Mouse (Mus musculus): ENCODE results near the gene Dcp1a. TPM values are rescaled to one million over a fixed set of nuclear protein-coding genes. Genes with fewer than 3 reads are reported as not detected.

The Dcp1a gene
- total RNA-seq (2014; fragmentation: Nextera tagmentation), result 27.1 and 38.2 TPM in 2 replicates
- 19.2 and 35.0 TPM in 2 replicates for total RNA-seq (2017)

DNA sequence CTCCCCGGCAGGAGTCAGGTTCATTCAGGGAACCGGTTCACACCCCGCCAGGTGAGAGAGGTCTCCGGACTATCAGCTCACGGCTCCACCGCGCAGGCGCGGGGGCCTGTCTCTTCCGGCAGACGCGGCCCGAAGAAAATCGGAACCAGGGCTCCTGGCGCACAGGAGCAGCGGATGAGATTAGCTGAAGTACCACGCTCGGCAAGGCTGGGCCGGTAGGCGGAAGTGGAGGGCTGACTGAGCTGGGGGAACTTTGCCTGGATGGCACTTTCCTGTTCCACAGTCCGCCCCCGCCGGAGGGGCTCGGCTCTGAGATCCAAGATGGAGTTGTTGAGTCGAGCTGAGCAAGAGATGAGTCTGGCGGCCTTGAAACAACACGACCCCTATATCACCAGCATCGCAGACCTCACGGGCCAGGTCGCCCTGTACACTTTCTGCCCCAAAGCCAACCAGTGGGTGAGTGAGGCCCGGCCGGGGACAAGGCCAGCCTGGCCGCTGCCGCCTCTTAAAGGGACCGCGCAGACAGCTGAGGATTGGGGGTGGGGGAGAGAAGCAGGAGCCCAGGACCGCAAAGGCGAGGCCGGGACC lies at the start of gene Dcp1a:
Gene Dcp1a (plus strand): TSS at position 175 of the 588 bp plus-strand sequence.
- peak; percentile 100 for ATAC-seq (replicated peaks; ENCODE audit: poor library complexity, severe bottlenecking)

DNA sequence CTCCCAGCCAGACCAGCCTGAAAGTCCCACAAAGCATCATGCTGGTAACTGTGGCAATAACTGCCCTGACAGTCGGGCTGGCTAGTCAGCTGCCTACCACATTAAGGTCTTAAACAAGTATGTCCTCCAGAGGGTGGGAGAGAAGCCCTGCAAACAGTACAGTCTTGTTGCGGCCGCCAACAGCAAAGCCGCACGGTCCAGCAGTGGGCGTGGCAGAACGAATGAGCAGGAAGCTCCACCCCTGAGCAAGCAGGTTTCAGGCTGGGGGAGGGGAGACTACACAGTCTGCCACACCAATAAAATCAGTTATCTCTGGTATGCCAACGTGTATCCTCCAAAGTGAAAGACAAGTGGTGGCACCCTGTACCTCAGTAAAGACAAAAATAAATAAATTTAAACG lies 49.7 kb upstream of the Dcp1a start:
- peak; percentile 50; the same call in 1 of the 2 replicates for ATAC-seq (replicated peaks; ENCODE audit: poor library complexity, severe bottlenecking)

DNA sequence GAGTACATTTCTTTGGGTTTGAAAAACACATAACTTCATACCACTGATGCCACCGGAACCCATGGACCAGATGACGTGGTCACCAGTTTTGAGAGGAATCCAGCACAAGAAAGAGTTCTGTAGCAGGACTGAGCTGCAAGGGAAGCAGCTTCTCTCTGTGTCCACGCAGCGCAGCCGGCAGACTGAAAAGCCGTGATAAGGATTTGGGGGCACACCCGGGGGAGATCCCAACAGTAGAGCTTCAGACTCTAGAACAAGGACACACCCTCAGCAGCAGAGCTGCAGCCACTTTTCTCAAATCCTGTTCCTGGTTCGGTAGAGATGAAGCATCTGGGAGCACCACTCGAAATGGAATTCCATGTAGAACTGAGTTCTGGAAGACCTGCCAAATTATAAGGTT lies 49.3 kb upstream of the Dcp1a start:
- ATAC-seq (replicated peaks; ENCODE audit: poor library complexity, severe bottlenecking), result no peak

DNA sequence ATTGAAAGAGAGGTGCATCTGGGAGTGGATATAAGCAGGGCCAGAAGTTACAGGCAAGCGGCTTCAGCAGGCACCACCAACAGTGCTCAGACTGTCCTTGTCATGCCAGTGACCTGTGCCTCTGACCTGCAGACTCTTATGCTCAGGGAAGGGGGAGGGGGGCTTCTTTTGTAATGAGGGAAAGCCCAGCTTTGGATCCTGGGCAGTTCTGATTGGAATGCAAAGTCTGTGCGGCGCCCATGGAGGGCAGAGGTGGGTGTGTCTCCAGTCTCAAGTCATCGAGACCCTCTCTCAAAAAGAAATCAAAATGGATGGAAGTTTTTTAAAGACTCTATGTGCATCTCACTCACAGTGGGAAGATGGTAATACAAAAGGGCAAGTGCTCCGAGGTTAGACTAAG lies 48.9 kb upstream of the Dcp1a start:
- ATAC-seq (replicated peaks; ENCODE audit: poor library complexity, severe bottlenecking), result no peak

DNA sequence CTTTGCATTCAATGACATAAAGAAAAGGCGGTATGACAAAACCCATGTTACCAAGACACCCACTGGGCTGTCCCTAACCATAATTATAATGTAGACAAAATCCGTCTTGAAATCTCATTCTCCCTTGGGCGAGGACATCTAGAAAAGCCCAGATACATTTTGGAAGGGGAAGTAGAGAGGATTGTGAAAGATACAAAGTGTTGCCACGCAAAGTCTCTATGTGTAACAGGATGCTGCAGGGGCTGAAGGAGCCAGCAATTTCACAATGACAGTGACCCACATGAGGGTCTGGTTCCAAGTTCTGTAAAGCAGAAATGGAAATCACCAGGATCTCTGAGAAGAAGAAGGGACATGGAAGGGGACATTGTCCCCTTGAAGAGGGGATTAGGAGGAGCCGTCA lies 44.0 kb upstream of the Dcp1a start:
- peak; percentile 99 for ATAC-seq (replicated peaks; ENCODE audit: poor library complexity, severe bottlenecking)

DNA sequence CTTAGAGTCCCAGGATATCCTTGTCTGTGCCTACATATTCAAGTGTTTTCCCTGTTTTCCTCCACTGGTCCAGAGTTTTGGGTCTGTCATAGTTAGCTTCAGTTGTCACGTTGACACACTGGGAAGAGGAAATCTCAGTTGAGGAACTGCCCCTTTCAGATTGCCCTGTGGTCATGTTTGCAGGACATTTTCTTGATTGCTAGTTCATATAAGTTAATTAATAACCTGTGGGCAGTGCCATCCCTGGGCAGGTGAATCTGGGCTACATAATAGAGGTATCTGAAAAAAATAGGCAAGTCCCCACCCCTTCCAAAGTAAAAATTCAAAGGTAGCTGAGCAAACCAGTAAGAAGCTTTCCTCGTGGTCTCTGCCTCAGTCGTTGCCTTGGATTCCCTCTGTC lies 39.4 kb upstream of the Dcp1a start:
- ATAC-seq (replicated peaks; ENCODE audit: poor library complexity, severe bottlenecking), result no peak

DNA sequence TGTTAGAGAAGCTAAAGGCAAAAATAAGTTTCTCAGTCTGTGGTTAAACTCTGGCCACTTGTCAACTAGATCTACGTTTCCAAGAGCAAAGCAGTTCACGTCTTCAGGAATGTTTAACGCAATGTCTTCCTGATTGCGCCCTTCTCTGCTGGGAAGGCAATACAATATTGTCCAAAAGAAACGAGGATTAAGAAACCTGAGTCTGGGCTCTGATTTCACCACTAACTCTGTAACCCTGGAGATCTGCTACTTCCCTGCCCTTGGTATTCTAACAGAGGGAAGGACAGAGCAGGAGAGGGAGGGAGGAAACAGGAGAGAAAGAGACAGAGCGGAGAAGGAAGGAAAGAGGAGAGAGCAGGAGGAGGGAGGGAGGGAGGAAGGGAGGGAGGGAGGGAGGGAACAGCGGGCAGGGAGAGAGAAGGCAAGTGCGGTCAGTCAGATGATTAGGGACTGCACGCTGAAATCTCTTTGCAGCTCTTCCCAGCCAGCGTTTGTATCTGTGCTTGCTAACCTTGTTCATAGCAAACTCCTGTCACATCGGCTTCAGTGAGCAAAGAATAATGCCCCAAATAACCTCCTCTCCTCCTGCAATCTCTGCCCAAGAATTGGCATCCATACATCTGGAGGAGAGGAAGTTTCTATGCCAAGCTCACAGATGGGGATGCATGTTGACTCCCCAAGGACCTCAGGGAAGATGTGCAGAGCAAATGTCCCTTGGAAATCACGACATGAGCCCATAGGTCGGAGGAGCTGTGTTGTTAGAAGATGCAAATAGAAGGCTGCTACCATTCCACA lies 23.3 kb upstream of the Dcp1a start:
- no peak for ATAC-seq (replicated peaks; ENCODE audit: poor library complexity, severe bottlenecking)

DNA sequence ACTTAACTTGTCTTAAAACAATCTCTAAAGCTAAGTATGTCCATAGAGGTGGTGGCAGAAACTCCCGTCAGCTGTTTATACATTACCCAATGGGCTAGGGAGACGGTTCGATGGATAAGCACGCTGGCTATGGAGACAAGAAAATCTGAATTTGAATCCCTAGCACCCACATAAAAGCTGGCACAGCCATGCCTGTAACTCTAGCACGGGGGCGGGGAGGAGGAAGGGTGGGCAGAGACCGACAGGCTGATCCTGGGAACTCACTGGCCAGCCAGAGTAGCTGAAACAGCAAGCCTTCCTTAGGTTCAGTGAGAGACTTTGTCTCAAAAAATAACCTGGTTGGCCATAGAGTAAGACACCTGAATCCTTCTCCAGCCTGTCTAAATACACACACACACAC lies 21.9 kb upstream of the Dcp1a start:
- ATAC-seq (replicated peaks; ENCODE audit: poor library complexity, severe bottlenecking), result no peak

DNA sequence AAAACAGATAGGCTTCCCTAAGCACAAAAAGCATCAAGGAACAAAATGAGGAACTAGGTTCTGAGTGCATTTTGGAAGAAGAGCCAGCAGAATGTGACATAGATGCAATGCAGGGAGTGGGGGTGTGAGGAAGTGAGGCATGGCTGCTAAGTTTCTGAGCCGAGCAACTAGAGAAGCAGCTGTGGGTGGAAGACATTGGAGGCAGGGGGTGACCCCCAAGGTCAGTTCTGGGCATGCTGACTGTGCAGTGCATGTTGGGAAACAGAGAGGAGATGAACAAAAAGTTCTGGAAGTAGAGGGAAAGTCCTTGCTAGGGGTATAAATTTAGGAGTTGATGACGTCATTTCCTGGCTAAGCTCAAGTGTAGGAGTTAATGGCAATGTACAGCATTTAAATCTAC lies 21.4 kb upstream of the Dcp1a start:
- ATAC-seq (replicated peaks; ENCODE audit: poor library complexity, severe bottlenecking), result peak; percentile 84

DNA sequence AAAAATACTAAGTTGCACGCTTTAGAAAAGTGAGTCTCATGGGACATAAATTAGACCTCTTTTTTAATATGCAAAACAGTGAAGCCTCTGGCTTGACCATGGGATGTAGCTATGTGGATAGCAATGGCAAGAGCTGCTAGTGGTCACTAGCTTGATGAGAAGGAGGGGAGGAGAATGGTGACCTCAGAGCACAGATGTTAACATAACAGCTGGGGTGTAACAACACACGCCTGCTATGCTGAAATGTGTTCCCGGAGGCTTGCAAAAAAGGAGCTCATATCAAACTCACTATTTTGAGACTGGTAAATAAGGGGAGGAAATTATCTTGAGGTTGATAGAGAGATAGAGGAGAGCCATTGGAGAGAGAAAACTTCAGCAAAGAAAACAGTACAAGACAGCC lies 20.5 kb upstream of the Dcp1a start:
- no peak for ATAC-seq (replicated peaks; ENCODE audit: poor library complexity, severe bottlenecking)

DNA sequence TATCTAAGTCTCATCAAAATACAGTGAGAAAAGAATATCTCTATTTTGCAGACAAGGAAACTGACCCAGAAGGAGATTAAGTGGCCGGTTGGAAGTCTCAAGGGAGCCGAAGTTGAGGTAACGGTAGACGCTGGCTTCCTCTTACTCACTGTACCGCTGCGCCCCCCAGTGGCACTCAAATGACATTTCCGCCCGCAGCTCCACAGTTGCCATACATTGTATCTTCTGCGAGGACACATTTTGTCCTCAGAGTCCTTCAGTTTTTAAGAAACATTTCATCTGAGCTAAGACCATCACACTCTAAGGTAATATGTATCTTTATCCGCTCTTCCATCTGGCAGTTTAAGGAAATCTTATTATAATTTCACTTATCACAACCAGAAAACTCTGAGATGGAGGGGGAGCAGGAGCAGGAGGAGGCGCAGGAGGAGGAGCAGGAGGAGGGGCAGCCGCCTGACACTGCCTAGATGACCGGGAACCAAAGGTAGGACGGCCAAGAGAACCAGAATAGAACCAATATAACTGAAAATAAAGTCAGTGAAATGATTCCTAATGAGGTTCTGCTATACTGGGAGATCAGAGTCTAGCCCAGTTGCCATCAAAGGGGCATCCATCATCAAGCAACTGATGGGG lies 19.3 kb upstream of the Dcp1a start:
- peak; percentile 73 for ATAC-seq (replicated peaks; ENCODE audit: poor library complexity, severe bottlenecking)

DNA sequence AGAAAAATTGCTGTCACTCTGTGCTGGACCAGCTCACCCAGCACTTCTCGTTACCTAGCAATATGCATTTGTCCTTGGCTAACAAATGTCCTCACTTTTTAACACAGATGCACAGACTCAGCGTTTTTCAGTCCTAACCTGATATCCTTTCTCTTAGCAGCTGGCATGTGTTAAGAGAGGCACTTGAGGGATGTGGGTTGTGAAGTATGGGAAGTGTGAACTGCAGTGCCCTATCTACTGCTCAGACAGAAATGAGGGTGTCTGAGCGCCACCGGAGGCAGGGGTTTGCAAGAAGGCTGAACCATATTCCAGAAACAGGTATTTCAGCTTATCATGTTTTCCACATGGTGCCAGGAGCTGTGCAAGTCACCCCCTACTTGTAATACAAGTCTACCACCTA lies 16.0 kb upstream of the Dcp1a start:
- ATAC-seq (replicated peaks; ENCODE audit: poor library complexity, severe bottlenecking), result no peak

DNA sequence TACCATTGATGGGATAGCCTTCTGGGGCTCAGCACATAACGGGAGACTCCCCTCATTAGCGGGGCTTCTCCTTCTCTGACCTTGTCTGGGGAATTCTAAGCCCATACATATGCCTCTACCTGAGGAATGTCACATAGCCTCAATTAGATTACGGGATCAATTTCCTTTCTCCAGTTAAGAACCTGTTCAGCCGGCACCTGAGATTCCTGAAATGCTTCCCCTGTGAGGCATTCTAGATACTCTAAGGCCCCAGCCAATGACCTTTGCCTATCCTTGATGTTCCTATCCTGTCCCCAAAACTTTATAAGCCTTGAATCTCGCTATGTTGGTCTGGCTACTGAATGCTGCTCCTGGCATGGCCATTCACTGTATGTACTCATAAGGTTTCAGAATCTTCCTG lies 5.7 kb upstream of the Dcp1a start:
- ATAC-seq (replicated peaks; ENCODE audit: poor library complexity, severe bottlenecking), result no peak

DNA sequence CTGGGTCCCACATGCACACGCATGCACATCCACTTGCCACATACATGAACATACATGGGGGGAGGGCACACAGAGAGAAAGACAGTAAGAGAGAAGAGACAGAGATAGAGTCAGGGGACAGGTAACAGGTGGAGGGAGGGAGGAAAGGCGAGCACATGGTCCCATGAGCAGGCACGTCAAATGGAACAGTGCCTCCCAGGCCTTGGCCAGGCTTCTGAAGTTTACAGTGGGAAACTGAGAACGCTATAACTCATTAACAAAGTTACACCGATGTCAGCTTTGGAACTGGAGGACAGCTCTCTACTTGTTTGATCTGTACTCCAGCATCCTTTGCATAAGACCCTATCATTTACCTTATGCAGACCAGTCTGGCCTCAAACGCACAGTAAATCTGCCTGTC lies 4.9 kb upstream of the Dcp1a start:
- no peak for ATAC-seq (replicated peaks; ENCODE audit: poor library complexity, severe bottlenecking)

DNA sequence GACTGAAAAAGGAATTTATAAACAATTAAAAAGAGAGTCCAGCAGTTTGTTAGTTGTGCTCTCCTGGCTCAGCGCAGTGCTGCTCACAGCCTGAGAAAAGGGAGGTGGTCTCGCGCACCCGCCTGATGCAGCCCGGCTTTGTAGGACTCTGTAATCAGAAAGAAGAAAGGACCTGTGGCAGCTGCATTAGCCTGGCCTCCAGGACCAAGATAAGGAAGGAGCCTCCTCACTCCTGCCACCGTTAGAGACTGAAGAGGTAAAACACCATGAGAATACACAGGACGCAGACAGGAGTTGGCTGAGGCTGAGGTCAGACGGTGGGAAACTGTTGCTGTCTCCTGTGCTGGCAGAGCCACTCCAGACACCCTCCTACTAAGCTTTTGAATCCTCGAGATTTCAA lies 12.0 kb downstream of the Dcp1a start, which contains the start of gene Cacna1d:
Gene Cacna1d (minus strand): TSS at position 114 of the 400 bp plus-strand sequence.
- no peak for ATAC-seq (replicated peaks; ENCODE audit: poor library complexity, severe bottlenecking)

DNA sequence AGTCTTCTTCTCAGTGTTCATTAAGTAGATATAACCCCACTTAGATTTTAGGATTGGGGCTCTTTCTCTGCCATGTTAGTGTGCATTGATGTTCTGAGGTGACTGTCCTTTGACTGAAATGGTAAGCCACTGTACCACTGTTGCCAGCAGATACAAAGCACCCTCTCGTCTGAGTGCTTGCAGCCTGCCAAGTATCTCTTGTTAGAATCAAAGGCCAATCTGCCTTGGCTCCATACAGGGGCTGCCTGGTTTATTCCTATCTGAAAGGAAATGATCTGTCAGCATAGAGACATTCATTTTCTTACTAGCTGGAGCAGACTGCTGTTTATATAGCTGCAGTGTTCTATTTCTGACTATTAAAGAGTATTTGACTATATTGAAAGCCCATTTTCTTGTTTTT lies 13.9 kb downstream of the Dcp1a start:
- ATAC-seq (replicated peaks; ENCODE audit: poor library complexity, severe bottlenecking), result no peak

DNA sequence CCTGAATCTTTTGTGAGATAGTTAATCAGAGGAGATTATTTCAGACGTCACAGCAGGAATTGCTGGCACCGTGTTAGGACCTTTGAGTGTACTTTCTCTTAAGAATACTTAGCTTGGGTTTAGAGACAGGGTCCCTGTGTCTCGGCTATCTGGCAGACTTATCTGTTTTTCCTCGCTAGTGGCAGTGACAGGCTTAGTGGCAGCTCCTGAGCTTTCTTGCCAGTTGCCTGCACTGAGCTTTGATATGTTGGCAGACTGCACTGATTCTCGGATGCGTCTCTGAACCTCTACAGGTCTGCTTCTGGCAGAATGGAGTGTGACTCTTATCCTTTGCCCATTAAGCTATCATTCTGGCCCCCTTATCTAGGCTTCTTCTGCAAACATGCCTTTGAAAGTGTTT lies 15.7 kb downstream of the Dcp1a start:
- no peak for ATAC-seq (replicated peaks; ENCODE audit: poor library complexity, severe bottlenecking)

DNA sequence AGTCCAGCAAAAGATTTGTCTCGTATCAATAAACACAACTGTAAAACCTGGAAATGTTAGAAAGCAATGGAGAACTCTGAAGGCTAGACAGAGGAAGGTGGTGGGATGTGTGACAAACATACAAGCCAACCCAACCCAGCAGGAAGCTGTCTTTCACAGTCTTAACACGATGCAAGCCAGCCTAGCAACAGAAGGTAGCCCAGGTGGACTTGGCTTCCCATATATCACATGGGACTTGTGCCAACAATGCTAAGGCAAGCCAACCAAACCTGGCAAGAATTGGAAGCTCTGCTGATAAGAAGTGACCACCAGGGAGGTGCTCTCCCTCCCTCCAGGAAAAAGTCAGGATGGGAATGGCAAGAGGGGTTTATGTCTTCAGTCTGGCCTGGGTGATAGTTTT lies 18.9 kb downstream of the Dcp1a start:
- no peak for ATAC-seq (replicated peaks; ENCODE audit: poor library complexity, severe bottlenecking)

DNA sequence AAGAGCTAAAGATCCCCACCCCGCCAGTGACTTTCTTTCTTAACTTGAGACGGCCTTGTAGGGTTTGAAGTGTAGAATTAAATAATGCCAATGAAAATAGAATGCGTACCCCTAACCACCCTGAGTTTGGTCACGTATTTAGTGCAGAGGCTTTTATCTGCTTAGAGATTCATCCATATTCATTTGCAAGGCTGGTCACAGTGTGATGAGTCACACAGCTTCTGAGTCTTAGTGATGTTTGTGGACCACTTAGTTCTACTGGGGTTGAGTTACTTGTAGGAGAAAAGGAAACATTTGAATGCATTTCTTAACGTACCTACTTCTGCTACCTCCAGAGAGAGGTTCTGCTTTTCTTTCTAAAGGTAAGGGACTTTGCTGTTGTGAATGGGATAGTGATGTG lies 25.7 kb downstream of the Dcp1a start:
- ATAC-seq (replicated peaks; ENCODE audit: poor library complexity, severe bottlenecking), result no peak

DNA sequence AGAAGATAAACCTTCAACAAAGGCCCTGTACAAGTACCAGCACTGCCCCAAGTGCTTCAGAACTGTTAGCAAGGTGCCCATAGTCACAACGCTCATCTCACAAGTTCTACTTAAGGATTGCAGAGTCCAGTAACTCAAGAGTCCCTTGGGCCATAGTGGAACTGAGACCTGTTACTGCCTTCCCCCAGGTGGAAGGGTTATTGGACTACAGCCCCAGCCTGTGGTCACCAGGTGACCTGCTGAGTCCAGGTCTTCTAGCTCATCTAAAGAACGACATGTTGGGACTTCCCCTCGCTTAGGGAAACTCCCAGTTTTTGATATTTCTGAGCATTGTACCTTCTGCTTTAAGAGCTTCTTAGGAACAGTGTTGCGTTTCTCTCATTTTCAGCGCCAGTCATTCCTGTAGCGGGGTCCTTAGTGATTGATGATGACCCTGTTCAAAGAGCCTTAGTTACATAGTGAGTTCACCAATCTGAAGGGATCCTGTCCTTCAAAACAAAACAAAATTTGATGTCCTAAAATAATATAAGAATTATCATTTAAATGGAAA lies 31.0 kb downstream of the Dcp1a start:
- no peak for ATAC-seq (replicated peaks; ENCODE audit: poor library complexity, severe bottlenecking)

DNA sequence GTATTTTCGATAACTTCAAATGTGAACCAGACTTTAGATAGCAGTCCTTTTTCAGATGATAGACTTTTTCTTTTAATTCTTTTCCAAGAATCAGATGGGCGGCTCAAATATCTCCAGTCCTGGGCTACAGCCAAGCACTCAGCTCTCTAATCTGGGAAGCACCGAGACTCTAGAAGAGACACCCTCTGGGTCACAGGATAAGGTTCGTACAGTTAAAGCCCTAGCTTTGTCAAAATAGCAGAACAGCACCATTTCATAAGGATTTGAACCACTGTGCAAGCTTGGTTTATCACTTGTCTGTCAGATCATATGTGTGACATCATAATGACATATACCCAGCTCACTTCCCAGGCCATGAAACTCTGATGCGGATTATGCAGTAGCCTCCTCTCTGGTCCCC lies 33.6 kb downstream of the Dcp1a start:
- ATAC-seq (replicated peaks; ENCODE audit: poor library complexity, severe bottlenecking), result no peak
